Mouse (Mus musculus) cerebellum, postnatal 36 days (tissue): ENCODE measurements around the gene Emc10.

Experiments used
- DNase-seq, 2 experiments: peaks; one replicate each; pipeline ENCODE4 v3.0.0; 2021 to 2022; ENCODE audit warnings: mixed read lengths in 2 of 2

Gene Emc10

GRCm38 (mm10) chr7:44525126-44525832, 28.9 kb upstream of the Emc10 start:
- peak; percentile 66 to 77 for DNase-seq

GRCm38 (mm10) chr7:44524502-44524901, 28.2 kb upstream of the Emc10 start, which contains the start of gene Mybpc2:
Gene Mybpc2 (minus strand): TSS chr7:44524656.
- DNase-seq = no peak

GRCm38 (mm10) chr7:44523056-44523455, 26.7 kb upstream of the Emc10 start:
- DNase-seq = no peak

- peak; percentile 71 for DNase-seq
Observed at GRCm38 (mm10) chr7:44521710-44522109, 25.4 kb upstream of the Emc10 start.

- DNase-seq = no peak
Observed at GRCm38 (mm10) chr7:44520990-44521389, 24.7 kb upstream of the Emc10 start.

- DNase-seq = no peak
Observed at GRCm38 (mm10) chr7:44519240-44519913, 23.0 kb upstream of the Emc10 start.

- DNase-seq = no peak
Observed at GRCm38 (mm10) chr7:44507491-44507890, 11.2 kb upstream of the Emc10 start.

GRCm38 (mm10) chr7:44501563-44502115, 5.3 kb upstream of the Emc10 start:
- DNase-seq = peak; percentile 80 to 84

GRCm38 (mm10) chr7:44500046-44500445, 3.7 kb upstream of the Emc10 start:
- no peak for DNase-seq

GRCm38 (mm10) chr7:44498922-44499321, 2.6 kb upstream of the Emc10 start:
- no peak for DNase-seq

- no peak for DNase-seq
Observed at GRCm38 (mm10) chr7:44497361-44498055, 1.2 kb upstream of the Emc10 start.

GRCm38 (mm10) chr7:44496771-44497109, 411 bp upstream of the Emc10 start:
- no peak for DNase-seq

GRCm38 (mm10) chr7:44495086-44495485, 1.2 kb downstream of the Emc10 start:
- DNase-seq = no peak

GRCm38 (mm10) chr7:44494681-44495080, 1.6 kb downstream of the Emc10 start:
- no peak for DNase-seq

GRCm38 (mm10) chr7:44492166-44492826, 4.0 kb downstream of the Emc10 start:
- DNase-seq = no peak

GRCm38 (mm10) chr7:44491391-44491790, 4.9 kb downstream of the Emc10 start:
- no peak for DNase-seq

GRCm38 (mm10) chr7:44490281-44490680, 6.0 kb downstream of the Emc10 start:
- DNase-seq = peak in 1 of 2 experiments; percentile 5

- DNase-seq = no peak
Observed at GRCm38 (mm10) chr7:44488545-44488944, 7.8 kb downstream of the Emc10 start.

- no peak for DNase-seq
Observed at GRCm38 (mm10) chr7:44487936-44488335, 8.4 kb downstream of the Emc10 start.

- no peak for DNase-seq
Observed at GRCm38 (mm10) chr7:44486927-44487575, 9.3 kb downstream of the Emc10 start.

GRCm38 (mm10) chr7:44485572-44486195, 10.6 kb downstream of the Emc10 start:
- DNase-seq = no peak
